Mouse (Mus musculus): ENCODE data around the gene Kcnk4. TPM values are rescaled to one million over a fixed set of nuclear protein-coding genes. Genes with fewer than 3 reads are reported as not detected.

Gene Kcnk4
- total RNA-seq, 2 experiments from 2014 or later = not detected

- no peak for DNase-seq
Measured at GRCm38 (mm10) chr19:6877965-6878364, 56.4 kb downstream of the Kcnk4 start.

DNA sequence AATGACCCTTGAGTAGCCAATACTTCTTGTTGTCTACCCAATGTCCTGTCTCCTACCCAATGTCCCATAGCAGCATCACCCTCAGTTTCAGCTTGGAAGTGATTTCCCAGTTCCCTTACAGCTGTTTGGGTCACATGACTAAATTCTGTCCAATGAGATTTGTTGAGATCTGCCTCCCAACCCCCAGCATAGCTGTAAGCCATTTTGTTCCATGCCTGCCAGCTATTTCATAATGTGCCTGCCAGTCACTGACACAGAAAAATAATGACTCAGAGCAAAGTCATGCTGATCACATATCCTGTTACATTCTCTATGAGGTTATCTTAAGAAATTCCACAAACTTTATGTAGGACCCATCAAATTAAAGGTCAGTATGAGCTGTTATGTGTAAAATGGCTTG is 57.5 kb downstream of the Kcnk4 start:
- DNase-seq = no peak

DNA sequence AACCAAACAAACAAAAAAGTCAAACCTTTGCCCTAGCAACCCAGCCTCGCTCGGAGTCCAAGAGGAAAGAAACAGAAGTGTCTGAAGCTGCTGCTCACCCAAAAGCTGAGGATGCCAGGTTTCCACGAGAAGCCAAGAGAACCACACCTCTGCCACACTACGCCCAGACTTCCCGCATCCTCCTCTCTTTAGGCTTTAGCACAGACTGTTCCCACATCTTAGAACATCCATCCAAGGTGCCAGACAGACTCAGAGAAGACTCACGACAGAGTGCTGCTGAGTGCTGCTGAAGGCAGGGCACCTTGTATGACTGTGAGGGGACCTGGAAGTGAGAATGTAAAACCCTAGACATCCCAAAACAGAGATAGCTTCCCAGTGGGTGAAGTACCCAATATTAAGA is 58.5 kb downstream of the Kcnk4 start:
- no peak for DNase-seq

DNA sequence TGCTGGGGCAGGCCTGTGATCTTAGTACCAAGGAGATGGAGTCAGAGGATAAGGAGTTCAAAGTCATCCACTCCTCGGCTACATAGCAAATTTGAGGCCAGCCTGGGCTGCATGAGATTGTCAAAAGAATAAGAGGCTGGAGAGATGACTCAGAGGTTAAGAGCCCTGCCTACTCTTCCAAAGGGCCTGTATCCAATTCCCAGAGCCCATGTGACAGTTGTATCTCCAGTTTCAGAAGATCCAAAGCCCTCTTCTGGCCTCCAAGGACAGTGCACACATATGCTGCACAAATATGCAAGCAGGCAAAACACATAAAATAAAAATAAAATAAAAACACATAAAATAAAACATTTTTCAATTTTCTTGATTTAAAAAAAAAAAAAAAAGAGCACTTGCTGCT is 60.1 kb downstream of the Kcnk4 start:
- no peak for DNase-seq

Small RNA genes within 50 kb of the gene (microRNA-seq; reads per million reads assigned to microRNA genes)
- 4.9 to 9.9 reads per million in 2 experiments for gene Mir6990

Other genes with a start within 250 kb of the Kcnk4 start
- 10 to 100 TPM; 17.0 to 17.3 TPM for gene Rps6ka4, start 93.9 kb downstream of the Kcnk4 start, total RNA-seq (2021)
- gene Ccdc88b, start 76.3 kb downstream of the Kcnk4 start, total RNA-seq (2021) = 1 to 10 TPM in 1 of 2 experiments, under 1 TPM in 1; 0.79 to 2.2 TPM
- gene Trmt112, start 24.8 kb downstream of the Kcnk4 start, total RNA-seq (2021) = 10 to 100 TPM; 37.7 to 39.3 TPM
- 100 to 1,000 TPM; 763 to 838 TPM for gene Prdx5, start 24.4 kb downstream of the Kcnk4 start, total RNA-seq (2021)
- 100 to 1,000 TPM; 150 to 178 TPM for gene Esrra, start 12.7 kb downstream of the Kcnk4 start, total RNA-seq (2021)
- not detected for gene Catsperz, start 9.1 kb downstream of the Kcnk4 start, total RNA-seq (2021)
- gene Bad, start 7.3 kb upstream of the Kcnk4 start, total RNA-seq (2021) = 10 to 100 TPM; 21.1 to 22.4 TPM
- 10 to 100 TPM; 32.4 to 33.0 TPM for gene Gpr137, start 8.0 kb upstream of the Kcnk4 start, total RNA-seq (2021)
- gene Ppp1r14b, start 40.5 kb upstream of the Kcnk4 start, total RNA-seq (2021) = 10 to 100 TPM; 78.3 to 95.2 TPM
- 10 to 100 TPM; 14.7 TPM for gene Plcb3, start 42.0 kb upstream of the Kcnk4 start, total RNA-seq (2021)
- gene Fkbp2, start 46.0 kb upstream of the Kcnk4 start, total RNA-seq (2021) = 10 to 100 TPM; 18.9 to 19.1 TPM
- gene Vegfb, start 53.1 kb upstream of the Kcnk4 start, total RNA-seq (2021) = 100 to 1,000 TPM; 462 to 481 TPM
- gene Dnajc4, start 58.1 kb upstream of the Kcnk4 start, total RNA-seq (2021) = 10 to 100 TPM; 54.6 to 55.1 TPM
- 10 to 100 TPM; 23.7 to 25.4 TPM for gene Nudt22, start 61.6 kb upstream of the Kcnk4 start, total RNA-seq (2021)
- 10 to 100 TPM; 22.4 to 26.4 TPM for gene Trpt1, start 61.6 kb upstream of the Kcnk4 start, total RNA-seq (2021)
- 1 to 10 TPM; 4.4 to 6.0 TPM for gene Fermt3, start 85.0 kb upstream of the Kcnk4 start, total RNA-seq (2021)
- gene Stip1, start 105.5 kb upstream of the Kcnk4 start, total RNA-seq (2021) = 100 to 1,000 TPM; 137 to 160 TPM
- 100 to 1,000 TPM; 303 to 332 TPM for gene Macrod1, start 122.3 kb upstream of the Kcnk4 start, total RNA-seq (2021)
- 1 to 10 TPM in 1 of 2 experiments, under 1 TPM in 1; 0.82 to 1.4 TPM for gene Flrt1, start 171.2 kb upstream of the Kcnk4 start, total RNA-seq (2021)

Measured in heart, adult 18-20 months (tissue).